Mouse (Mus musculus): ENCODE results near the gene Hist1h2bc.
"Not testable (repeated sequence)": the region's sequence is repeated elsewhere in the genome, so short reads cannot be mapped to it uniquely, and the experiment has no call there.

Hist1h2bc gene

DNA sequence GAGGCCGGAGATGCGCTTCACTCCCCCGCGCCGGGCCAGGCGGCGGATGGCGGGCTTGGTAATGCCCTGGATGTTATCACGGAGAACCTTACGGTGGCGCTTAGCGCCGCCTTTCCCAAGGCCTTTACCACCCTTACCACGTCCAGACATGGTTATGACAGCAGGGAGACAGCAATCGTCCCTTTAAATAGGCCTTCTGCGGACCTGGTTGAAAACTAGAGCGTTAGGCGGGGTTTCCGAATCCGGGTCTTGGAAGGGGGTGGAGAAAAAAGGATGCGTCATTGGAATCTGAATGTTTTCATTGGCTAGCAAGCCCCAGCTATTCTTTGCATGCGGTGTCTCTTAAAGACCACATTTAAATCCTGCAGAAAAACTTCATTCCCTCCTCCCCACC is 14.3 kb downstream of the Hist1h2bc start, which contains the start of gene Hist1h4c:
TSS of gene Hist1h4c (minus strand) at position 155 of the 394 bp plus-strand sequence.
- ATAC-seq (ENCODE audit: insufficient number of reproducible peaks, low FRiP score, low TSS enrichment) = peak; percentile 97

DNA sequence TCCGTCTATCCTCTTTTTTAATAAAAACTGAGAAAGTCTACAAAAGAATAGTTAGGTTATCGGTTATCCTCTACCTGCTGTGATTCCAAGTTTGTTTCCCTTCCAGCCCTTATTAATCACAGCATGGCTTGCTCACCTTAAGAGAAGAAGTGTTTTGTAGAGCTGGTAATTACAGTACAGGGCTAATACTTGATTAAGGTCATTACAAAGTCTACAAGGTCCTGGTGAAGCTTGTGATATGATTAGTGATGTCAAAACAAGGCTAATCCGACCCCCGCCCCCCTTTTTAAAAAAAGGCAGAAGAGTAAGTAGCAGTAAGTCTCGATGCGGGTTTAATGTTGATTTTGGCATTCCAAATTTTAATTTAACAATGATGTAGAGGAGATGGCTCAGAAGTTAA is 15.0 kb downstream of the Hist1h2bc start:
- ATAC-seq (ENCODE audit: insufficient number of reproducible peaks, low FRiP score, low TSS enrichment) = no peak

GRCm38 (mm10) chr13:23699767-23700166 is 15.8 kb downstream of the Hist1h2bc start:
- ATAC-seq (ENCODE audit: insufficient number of reproducible peaks, low FRiP score, low TSS enrichment) = no peak

- peak; percentile 59; the same call in 1 of the 2 replicates for ATAC-seq (ENCODE audit: insufficient number of reproducible peaks, low FRiP score, low TSS enrichment)
Measured at GRCm38 (mm10) chr13:23700786-23701520, 17.0 kb downstream of the Hist1h2bc start.

DNA sequence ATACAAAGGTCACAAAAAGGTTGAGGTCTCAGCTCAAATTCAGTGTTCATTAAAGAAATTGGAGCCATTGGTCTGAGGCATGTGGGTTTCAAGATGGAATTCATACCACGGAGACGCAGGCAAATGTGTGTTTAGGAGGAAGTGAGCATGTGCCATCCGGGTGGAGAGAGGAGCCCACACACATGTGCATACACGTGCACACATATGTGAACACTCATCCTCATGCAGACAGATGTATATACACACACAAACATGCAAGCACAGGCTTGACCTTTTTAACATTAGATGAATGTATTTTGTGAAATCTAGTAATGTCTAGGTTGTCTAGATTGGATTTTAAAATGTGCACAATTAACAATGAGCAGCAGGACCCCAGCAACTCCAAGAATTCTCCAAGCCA is 18.2 kb downstream of the Hist1h2bc start:
- no peak for ATAC-seq (ENCODE audit: insufficient number of reproducible peaks, low FRiP score, low TSS enrichment)

DNA sequence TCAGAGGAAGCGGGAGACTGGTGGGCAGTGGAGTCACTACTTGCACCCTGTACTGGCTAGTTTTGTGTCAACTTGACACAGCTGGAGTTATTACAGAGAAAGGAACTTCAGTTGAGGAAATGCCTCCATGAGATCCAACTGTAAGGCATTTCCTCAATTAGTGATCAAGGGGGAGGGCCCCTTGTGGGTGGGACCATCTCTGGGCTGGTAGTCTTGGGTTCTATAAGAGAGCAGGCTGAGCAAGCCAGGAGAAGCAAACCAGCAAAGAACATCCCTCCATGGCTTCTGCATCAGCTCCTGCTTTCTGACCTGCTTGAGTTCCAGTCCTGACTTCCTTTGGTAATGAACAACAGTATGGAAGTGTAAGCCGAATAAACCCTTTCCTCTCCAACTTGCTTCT is 18.8 kb downstream of the Hist1h2bc start:
- ATAC-seq (ENCODE audit: insufficient number of reproducible peaks, low FRiP score, low TSS enrichment) = not testable (repeated sequence)

GRCm38 (mm10) chr13:23705751-23706356 is 21.9 kb downstream of the Hist1h2bc start:
- ATAC-seq (ENCODE audit: insufficient number of reproducible peaks, low FRiP score, low TSS enrichment) = no peak

- ATAC-seq (ENCODE audit: insufficient number of reproducible peaks, low FRiP score, low TSS enrichment) = no peak
Measured at GRCm38 (mm10) chr13:23706771-23707170, 22.8 kb downstream of the Hist1h2bc start.

GRCm38 (mm10) chr13:23708041-23708440 is 24.0 kb downstream of the Hist1h2bc start:
- ATAC-seq (ENCODE audit: insufficient number of reproducible peaks, low FRiP score, low TSS enrichment) = no peak

- no peak for ATAC-seq (ENCODE audit: insufficient number of reproducible peaks, low FRiP score, low TSS enrichment)
Measured at GRCm38 (mm10) chr13:23708654-23709053, 24.7 kb downstream of the Hist1h2bc start.

- no peak for ATAC-seq (ENCODE audit: insufficient number of reproducible peaks, low FRiP score, low TSS enrichment)
Measured at GRCm38 (mm10) chr13:23709714-23710373, 25.8 kb downstream of the Hist1h2bc start.

- no peak for ATAC-seq (ENCODE audit: insufficient number of reproducible peaks, low FRiP score, low TSS enrichment)
Measured at GRCm38 (mm10) chr13:23710374-23711089, 26.5 kb downstream of the Hist1h2bc start, which contains the start of gene Hfe. Gene Hfe, minus strand, starts transcription at chr13:23710854.

- ATAC-seq (ENCODE audit: insufficient number of reproducible peaks, low FRiP score, low TSS enrichment) = no peak
Measured at GRCm38 (mm10) chr13:23716261-23717042, 32.5 kb downstream of the Hist1h2bc start.

- no peak for ATAC-seq (ENCODE audit: insufficient number of reproducible peaks, low FRiP score, low TSS enrichment)
Measured at GRCm38 (mm10) chr13:23717176-23717575, 33.2 kb downstream of the Hist1h2bc start.

DNA sequence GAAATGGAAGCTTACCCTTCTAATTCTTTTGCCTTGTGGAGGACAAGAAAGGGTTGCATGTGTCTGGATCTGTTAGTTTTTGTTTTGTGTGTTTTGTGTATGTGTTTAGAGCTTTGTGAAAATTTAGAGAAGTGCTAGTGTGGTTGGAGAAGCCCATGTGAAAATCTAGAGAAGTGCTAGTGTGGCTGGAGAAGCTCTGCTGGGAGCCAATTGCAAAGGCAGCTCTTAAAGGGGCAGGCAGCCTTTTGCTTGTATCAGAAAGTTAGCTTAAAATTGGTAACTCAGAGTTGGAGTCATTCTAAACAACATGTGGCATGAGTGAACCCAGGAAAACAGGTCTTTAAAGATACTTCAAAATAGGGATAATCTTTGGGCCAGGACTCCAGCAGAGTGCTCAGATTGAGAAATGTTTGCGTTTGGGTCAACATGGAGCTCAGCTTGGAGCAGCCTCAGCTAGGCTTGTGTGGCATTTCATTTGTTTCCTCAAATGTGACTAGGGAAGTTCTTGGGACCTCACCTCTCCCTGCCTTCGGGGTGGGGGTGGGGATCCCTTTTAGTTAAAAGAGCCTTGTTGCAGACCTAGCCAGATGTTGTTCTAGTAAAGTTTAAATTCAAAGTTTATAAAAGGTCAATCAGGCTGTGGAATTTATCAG is 33.7 kb downstream of the Hist1h2bc start:
- ATAC-seq (ENCODE audit: insufficient number of reproducible peaks, low FRiP score, low TSS enrichment) = not testable (repeated sequence)

DNA sequence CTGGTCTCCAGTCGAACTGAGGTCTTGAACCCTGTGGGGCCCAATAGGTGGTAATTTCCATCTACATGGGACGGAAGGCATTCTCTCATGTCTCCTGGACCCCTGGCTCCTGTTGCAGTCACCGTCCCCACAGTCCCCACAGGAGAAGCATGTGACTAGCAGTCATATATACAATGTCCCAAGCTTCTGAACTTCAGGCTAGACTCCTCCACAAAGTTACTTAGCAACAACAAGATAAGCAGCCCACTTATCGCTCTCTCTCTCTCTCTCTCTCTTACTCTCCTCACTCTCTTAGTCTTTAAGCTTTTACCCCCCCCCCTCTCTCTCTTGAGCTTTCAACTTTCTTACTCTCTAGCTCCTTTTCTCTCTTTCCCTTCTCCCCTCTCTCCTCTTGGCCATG is 40.2 kb downstream of the Hist1h2bc start:
- ATAC-seq (ENCODE audit: insufficient number of reproducible peaks, low FRiP score, low TSS enrichment) = no peak

- no peak for ATAC-seq (ENCODE audit: insufficient number of reproducible peaks, low FRiP score, low TSS enrichment)
Measured at GRCm38 (mm10) chr13:23725213-23725612, 41.2 kb downstream of the Hist1h2bc start.

GRCm38 (mm10) chr13:23728472-23729191 is 44.6 kb downstream of the Hist1h2bc start:
- ATAC-seq (ENCODE audit: insufficient number of reproducible peaks, low FRiP score, low TSS enrichment) = no peak

DNA sequence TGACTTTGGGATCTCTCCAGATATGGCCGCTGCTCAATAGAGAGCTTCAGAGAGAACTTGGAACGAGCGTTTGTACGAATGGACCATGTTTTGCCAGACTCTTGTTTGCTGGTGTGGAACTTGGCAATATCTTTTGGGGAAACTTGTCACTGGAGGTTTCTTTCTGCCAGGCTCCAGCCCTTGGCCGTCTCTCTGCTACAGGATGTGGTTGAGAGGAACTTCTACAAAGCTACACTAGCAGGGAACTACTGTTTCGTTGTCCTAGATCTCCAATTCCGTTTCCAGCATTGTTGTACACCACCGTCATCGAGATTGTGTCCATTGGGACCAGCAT is 45.2 kb downstream of the Hist1h2bc start:
- ATAC-seq (ENCODE audit: insufficient number of reproducible peaks, low FRiP score, low TSS enrichment) = no peak

Data from cerebellum, adult (tissue).